Mouse (Mus musculus): ENCODE results near the gene Pde5a.

- TF ChIP-seq CTCF (IDR thresholded peaks at IDR 0.05; ENCODE audit: insufficient read depth, low read length) (no peak), POLR2A (IDR thresholded peaks at IDR 0.05; ENCODE audit: borderline replicate concordance, extremely low read depth, low read depth, low read length) (no peak)
Measured at GRCm38 (mm10) chr3:122789544-122789943, 60.8 kb downstream of the Pde5a start.

Measured in lung, adult 2 months (tissue).